Mouse (Mus musculus) spleen, adult 2 months (tissue): ENCODE data around the gene Trdn. TPM values are rescaled to one million over a fixed set of nuclear protein-coding genes. Genes with fewer than 3 reads are reported as not detected.

Experiments
- DNase-seq, 2 experiments: peaks; one replicate each; pipeline versions ENCODE4 v3.0.0 to v3.0.0-alpha.2; 2012 to 2021; ENCODE audit warnings: low spot score in 2 of 2, low read depth in 1 of 2
- H3K27ac ChIP-seq: fragments of 200-500 bp; 2 replicates; pipeline ENCODE4 v1.5.1; 2012; ENCODE audit warnings: low read length, inconsistent platforms; ENCODE audit not compliant: insufficient read depth
- H3K27me3 ChIP-seq: fragments of 200-500 bp; 2 replicates; pipeline ENCODE4 v1.6.1; 2012; ENCODE audit warnings: mild to moderate bottlenecking, moderate library complexity, low read length, inconsistent platforms; ENCODE audit not compliant: control insufficient read depth, insufficient read depth
- H3K36me3 ChIP-seq: fragments of 200-500 bp; 2 replicates; pipeline ENCODE4 v1.6.1; 2012; ENCODE audit warnings: mild to moderate bottlenecking, low read length, inconsistent platforms; ENCODE audit not compliant: control insufficient read depth, insufficient read depth
- H3K4me1 ChIP-seq: fragments of 200-500 bp; 2 replicates; pipeline ENCODE4 v1.6.1; 2011; ENCODE audit warnings: inconsistent platforms; ENCODE audit not compliant: control insufficient read depth, insufficient read depth, insufficient read length
- H3K4me3 ChIP-seq: fragments of 200-500 bp; 2 replicates; pipeline ENCODE4 v1.5.1; 2011; ENCODE audit warnings: mild to moderate bottlenecking, inconsistent platforms; ENCODE audit not compliant: insufficient read depth, insufficient read length; ENCODE audit errors: extremely low read depth
- CTCF ChIP-seq: fragments of 200-500 bp; IDR thresholded peaks from 2 replicates; pipeline ENCODE4 v1.5.1; 2011; ENCODE audit warnings: mild to moderate bottlenecking, inconsistent platforms; ENCODE audit not compliant: insufficient read depth, insufficient read length, insufficient replicate concordance; ENCODE audit errors: extremely low read depth
- POLR2A ChIP-seq: fragments of 200-500 bp; IDR thresholded peaks from 2 replicates; pipeline ENCODE4 v1.6.1; 2011; ENCODE audit warnings: low read depth, low read length, inconsistent platforms
- WGBS: fragments of 180-500 bp; shearing (Covaris S2); methylation state at CpG from one replicate; pipeline ENCODE4 v1.1.7; 2018; 5-methylcytosine and 5-hydroxymethylcytosine counted together
- polyA plus RNA-seq: library from polyadenylated mRNA; depleted of rRNA; stranded (reverse); fragments of >200 nt; gene quantifications from 2 replicates; pipeline ENCODE4 v1.2.3, GENCODE M21; 2012; rRNA removed

Trdn gene
- polyA plus RNA-seq, 1 experiment = 0.11 TPM

GRCm38 (mm10) chr10:33353026-33353425, 272.7 kb downstream of the Trdn start:
- DNase-seq = no peak
- no peak for TF ChIP-seq CTCF
- TF ChIP-seq POLR2A = no peak
- no peak overlapping the region for H3K4me3 ChIP-seq
- no peaks in the 10 kb centered on the region for H3K36me3 ChIP-seq
- no peak overlapping the region for H3K27ac ChIP-seq
- no peaks in the 10 kb centered on the region for H3K27me3 ChIP-seq
- WGBS = 87% methylated on average over 1 of the region's 1 CpGs
- no peaks in the 10 kb centered on the region for H3K4me1 ChIP-seq

DNA sequence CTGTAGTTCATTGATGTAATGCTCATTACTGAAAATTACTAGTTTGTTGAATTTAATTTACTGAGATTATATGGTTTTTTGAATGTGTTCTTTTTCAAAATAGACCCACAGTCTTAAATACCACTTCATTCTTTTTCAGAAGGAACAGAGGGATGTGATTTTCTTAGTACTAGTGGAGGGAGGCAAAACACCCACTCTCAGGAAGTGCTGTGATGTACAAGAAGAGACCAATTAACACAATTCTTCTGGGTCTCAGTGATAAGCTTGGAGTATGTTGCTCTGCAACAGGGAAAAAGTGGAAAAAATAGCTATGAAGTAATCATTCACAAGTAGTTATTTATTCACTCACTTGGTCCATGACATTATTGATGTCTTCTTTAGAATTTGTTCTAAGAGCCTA, 286.2 kb downstream of the Trdn start:
- H3K4me1 ChIP-seq = no peaks in the 10 kb centered on the region
- no peaks in the 10 kb centered on the region for H3K36me3 ChIP-seq
- H3K27me3 ChIP-seq = no peaks in the 10 kb centered on the region
- no peak for DNase-seq
- TF ChIP-seq POLR2A (no peak), CTCF (no peak)
- no peak overlapping the region for H3K27ac ChIP-seq
- no peak overlapping the region for H3K4me3 ChIP-seq

GRCm38 (mm10) chr10:33370534-33370933, 290.2 kb downstream of the Trdn start:
- Histone ChIP-seq H3K27ac (no peak overlapping the region), H3K27me3 (no peaks in the 10 kb centered on the region), H3K4me1 (no peaks in the 10 kb centered on the region), H3K4me3 (no peak overlapping the region), H3K36me3 (no peaks in the 10 kb centered on the region)
- no peak for DNase-seq
- TF ChIP-seq POLR2A (no peak), CTCF (no peak)
- WGBS = 69% methylated on average over 2 of the region's 2 CpGs

DNA sequence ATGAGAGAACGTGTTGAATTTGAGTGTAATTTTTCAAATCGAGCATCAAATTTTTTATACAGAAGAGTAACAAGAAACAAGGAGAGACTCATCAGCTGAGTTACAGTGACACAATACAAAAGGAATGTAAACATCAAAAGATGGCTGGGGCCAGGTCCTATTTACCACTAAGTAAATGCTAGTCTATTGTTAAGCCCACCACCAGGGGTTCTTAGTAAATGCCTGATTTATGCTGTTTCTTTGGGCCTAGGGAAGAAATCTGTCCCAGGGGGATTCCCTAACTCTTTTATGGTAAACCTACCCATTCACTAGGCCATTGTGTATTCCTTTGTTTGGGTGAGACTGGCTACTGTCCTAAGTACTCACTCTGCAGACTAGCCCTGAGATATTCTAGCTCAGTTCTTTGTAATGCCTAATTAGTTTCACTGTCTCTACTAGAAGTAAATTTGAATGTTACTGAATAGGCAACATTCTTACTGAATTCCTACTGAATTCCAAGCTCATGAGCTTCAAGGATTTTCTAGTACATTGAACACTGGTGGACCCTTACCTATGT, 295.2 kb downstream of the Trdn start:
- Histone ChIP-seq H3K27me3 (no peaks in the 10 kb centered on the region), H3K36me3 (no peaks in the 10 kb centered on the region), H3K4me3 (no peak overlapping the region), H3K27ac (no peak overlapping the region), H3K4me1 (no peaks in the 10 kb centered on the region)
- no peak for TF ChIP-seq CTCF
- TF ChIP-seq POLR2A = no peak
- no peak for DNase-seq
- 80% methylated on average over 2 of the region's 2 CpGs for WGBS

Other genes starting within 250 kb of the Trdn start
- 0.05 TPM in 1 of 2 replicates, not detected in the other for gene Nkain2, start 190.1 kb upstream of the Trdn start, polyA plus RNA-seq